Mouse (Mus musculus): ENCODE results near the gene Prpsap2. TPM values are rescaled to one million over a fixed set of nuclear protein-coding genes. Genes with fewer than 3 reads are reported as not detected.
"Not testable (repeated sequence)": the region's sequence is repeated elsewhere in the genome, so short reads cannot be mapped to it uniquely, and the experiment has no call there.

Gene Prpsap2
- 26.3 and 30.3 TPM in 2 replicates for polyA plus RNA-seq (2015; fragmentation: Nextera tagmentation; extraction: Ambion mirVana)

DNA sequence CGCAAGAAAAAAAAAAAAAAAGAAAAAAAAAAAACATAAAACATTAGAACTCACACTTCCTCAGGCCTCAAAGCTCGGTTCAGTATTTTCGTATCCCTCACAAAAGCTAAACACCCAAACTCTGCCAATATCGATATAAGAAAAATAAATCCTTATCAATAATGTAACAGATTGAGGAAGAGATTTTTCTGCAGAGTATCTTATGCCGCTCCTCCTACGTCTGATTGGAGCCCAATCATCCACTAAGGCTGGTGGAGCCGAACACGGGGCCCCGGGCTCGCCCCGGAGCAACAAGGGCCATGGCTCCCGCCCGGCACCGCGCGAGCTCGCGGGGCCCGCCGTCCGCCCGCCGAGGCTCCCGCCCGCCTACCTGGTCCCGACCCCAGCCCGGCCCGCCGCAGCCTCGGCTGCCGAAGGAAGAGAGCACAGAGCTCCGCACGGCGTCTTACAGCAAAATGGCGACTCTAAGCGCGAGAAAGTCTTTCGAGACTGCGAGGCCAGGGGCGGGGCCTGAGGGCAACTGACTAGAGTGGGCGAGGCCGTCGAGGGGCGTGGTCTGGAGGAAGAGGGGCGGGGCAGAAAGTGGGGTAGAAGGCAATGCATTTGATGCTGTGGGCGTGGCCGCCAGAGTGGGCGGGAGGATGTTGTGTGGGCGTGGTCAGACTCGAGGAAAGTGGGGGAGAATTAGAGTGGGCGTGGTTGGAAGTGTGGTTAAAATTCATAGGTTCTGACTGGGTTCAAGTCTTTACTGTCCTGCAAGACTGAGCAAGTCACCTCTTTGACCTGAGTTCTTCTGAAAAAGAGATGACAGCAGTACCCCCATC is at the start of gene Prpsap2:
TSS of gene Prpsap2 (minus strand) at position 505 of the 824 bp plus-strand sequence.
- 0 out of 2 replicates have a peak, but pooled peaks cover 2% of the 10 kb centered on the region for H3K36me3 ChIP-seq
- no peaks in the 10 kb centered on the region for H3K9me3 ChIP-seq

DNA sequence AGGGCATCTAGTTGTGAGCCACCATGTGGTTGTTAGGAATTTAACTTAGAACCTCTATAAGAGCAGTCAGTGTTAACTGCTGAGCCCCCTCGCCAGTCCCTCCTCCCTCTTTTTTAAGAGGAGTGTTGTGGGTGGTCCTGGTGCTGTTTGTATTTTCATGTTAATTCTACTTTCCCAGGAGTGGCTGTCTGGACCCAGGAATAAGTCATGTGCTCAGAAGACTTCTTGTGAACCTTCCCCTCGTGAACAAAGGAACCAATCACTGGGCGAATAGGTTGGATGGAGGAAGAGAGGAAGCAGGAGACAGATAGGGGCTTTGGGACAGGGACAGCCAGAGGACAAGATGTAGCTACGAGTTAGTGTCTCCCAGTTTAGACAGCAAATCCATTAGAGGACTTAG is 47.9 kb upstream of the Prpsap2 start:
- no peak for ATAC-seq (ENCODE audit: insufficient read depth, low FRiP score, low read depth)
- no peak overlapping the region for H3K27ac ChIP-seq
- H3K27me3 ChIP-seq (replicated peaks) = no peaks in the 10 kb centered on the region
- no peak overlapping the region for H3K4me3 ChIP-seq (replicated peaks)
- H3K9ac ChIP-seq = no peak overlapping the region
- no peaks in the 10 kb centered on the region for H3K4me1 ChIP-seq
- H3K36me3 ChIP-seq = peaks cover 16% of the 10 kb centered on the region
- WGBS = 57% methylated on average over 4 of the region's 4 CpGs
- H3K4me2 ChIP-seq = no peak overlapping the region
- H3K9me3 ChIP-seq = no peaks in the 10 kb centered on the region

More for the DNA sequence above, at the start of gene Prpsap2:
- Histone ChIP-seq H3K4me3 (replicated peaks) (peak within 1 kb of the TSS; percentile 68), H3K4me1 (peaks cover 7% of the 10 kb centered on the region; the same call in 1 of the 2 replicates), H3K4me2 (peak within 1 kb of the TSS; percentile 52), H3K27me3 (replicated peaks) (no peaks in the 10 kb centered on the region), H3K9ac (peak within 1 kb of the TSS; percentile 65), H3K27ac (peak within 1 kb of the TSS; percentile 91)
- ATAC-seq (ENCODE audit: insufficient read depth, low FRiP score, low read depth) = peak; percentile 93
- WGBS = under 1% methylated on average over 51 of the region's 51 CpGs

DNA sequence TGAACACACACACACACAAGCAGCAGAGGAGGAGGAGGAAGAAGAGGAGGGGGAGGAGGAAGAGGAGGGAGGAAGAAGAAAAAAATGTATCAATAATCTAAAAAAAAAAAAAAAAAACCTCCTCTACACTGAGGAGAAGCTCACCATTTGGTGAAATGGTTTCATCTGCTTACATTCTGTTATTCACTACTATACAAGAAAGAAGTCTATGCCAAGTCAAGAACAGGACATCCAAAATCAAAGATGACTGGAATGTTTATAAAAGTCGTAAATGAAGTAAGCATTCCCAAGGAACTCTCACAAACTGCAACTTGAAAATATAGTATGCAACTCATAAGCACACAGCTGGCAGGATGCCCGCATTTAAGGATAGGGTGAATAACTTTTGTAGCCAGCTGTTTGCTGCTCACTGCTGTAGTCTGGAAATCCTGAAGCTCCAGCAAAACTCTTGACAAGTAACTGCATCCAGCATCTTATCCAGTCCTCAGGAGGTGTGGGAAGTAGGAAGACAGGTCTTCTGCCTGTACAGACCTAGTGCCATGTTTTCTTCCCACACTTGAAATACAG is 46.7 kb upstream of the Prpsap2 start:
- no peak overlapping the region for H3K4me2 ChIP-seq
- peaks cover 16% of the 10 kb centered on the region for H3K36me3 ChIP-seq
- no peak for ATAC-seq (ENCODE audit: insufficient read depth, low FRiP score, low read depth)
- H3K27me3 ChIP-seq (replicated peaks) = no peaks in the 10 kb centered on the region
- H3K9ac ChIP-seq = no peak overlapping the region
- no peak overlapping the region for H3K27ac ChIP-seq
- H3K9me3 ChIP-seq = no peaks in the 10 kb centered on the region
- no peak overlapping the region for H3K4me3 ChIP-seq (replicated peaks)
- H3K4me1 ChIP-seq = no peaks in the 10 kb centered on the region
- 72% methylated on average over 2 of the region's 2 CpGs for WGBS

DNA sequence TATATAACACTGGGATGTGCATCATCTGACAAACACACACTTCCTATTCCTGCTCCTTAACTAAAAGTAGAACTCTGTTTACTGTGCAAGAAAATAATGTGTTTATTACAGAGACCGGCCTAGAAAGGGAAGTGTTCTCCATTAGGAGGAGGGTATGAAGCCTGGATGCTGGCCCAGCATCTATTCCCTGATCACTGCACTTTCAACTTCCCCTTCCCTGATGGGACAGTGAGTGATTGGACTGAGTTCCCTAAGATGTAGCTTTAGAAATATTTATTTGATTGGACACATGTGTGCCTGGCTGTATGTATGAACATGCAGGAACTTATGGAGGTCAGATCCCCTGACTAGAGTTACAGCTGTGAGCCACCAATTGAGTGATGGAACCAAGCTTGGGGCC is 31.6 kb upstream of the Prpsap2 start:
- 67% methylated on average over 1 of the region's 1 CpGs for WGBS

DNA sequence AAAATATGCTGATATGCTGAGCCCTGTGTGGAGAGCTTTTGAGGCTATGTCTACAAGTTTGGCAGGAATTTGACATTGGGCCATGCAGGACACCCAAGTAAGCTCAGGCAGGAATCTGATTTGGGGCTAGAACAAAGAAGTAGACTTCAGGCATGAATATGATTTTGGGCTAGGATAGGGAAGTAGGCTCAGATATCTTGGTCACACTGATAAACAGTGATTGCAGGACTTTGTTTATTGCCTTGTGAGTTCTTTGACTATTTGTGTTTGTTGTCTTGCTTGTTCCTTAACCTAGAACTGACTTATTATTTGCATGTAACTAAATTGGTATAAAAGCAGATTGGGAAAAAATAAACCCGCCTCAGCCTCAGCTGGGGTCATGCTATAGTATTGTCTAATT is 26.7 kb upstream of the Prpsap2 start:
- no peaks in the 10 kb centered on the region for H3K27me3 ChIP-seq (replicated peaks)
- H3K4me3 ChIP-seq (replicated peaks) = no peak overlapping the region
- H3K4me2 ChIP-seq = no peak overlapping the region
- H3K36me3 ChIP-seq = peaks cover 17% of the 10 kb centered on the region; the same call in 1 of the 2 replicates
- no peak overlapping the region for H3K27ac ChIP-seq
- H3K4me1 ChIP-seq = no peaks in the 10 kb centered on the region
- 97% methylated on average over 1 of the region's 1 CpGs for WGBS
- no peak overlapping the region for H3K9ac ChIP-seq
- no peak for ATAC-seq (ENCODE audit: insufficient read depth, low FRiP score, low read depth)
- H3K9me3 ChIP-seq = no peaks in the 10 kb centered on the region

More for the DNA sequence above, 31.6 kb upstream of the Prpsap2 start:
- Histone ChIP-seq H3K27me3 (replicated peaks) (no peaks in the 10 kb centered on the region), H3K4me3 (replicated peaks) (no peak overlapping the region), H3K36me3 (0 out of 2 replicates have a peak, but pooled peaks cover 6% of the 10 kb centered on the region), H3K9me3 (no peaks in the 10 kb centered on the region), H3K4me1 (no peaks in the 10 kb centered on the region), H3K9ac (no peak overlapping the region), H3K4me2 (no peak overlapping the region), H3K27ac (no peak overlapping the region)
- no peak for ATAC-seq (ENCODE audit: insufficient read depth, low FRiP score, low read depth)

DNA sequence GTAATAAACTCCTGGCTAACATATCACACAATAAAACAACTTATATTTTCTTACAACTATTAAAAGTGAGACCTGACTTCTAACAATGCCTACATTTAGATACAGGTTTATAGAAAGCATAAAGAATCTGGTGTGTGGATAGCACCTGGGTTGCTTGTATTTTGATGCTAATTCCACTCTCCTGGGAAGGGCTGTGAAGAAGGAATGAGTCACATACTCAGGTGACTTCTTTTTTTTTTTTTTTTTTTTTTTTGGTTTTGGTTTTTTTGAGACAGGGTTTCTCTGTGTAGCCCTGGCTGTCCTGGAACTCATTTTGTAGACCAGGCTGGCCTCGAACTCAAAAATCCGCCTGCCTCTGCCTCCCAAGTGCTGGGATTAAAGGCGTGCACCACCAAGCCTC is 20.6 kb upstream of the Prpsap2 start:
- H3K9ac ChIP-seq; H3K4me3 ChIP-seq (replicated peaks); H3K27ac ChIP-seq; ATAC-seq (ENCODE audit: insufficient read depth, low FRiP score, low read depth); H3K9me3 ChIP-seq; H3K4me1 ChIP-seq; H3K4me2 ChIP-seq; H3K27me3 ChIP-seq (replicated peaks): not testable (repeated sequence)
- WGBS = 97% methylated on average over 3 of the region's 3 CpGs
- H3K36me3 ChIP-seq = peaks cover 14% of the 10 kb centered on the region

DNA sequence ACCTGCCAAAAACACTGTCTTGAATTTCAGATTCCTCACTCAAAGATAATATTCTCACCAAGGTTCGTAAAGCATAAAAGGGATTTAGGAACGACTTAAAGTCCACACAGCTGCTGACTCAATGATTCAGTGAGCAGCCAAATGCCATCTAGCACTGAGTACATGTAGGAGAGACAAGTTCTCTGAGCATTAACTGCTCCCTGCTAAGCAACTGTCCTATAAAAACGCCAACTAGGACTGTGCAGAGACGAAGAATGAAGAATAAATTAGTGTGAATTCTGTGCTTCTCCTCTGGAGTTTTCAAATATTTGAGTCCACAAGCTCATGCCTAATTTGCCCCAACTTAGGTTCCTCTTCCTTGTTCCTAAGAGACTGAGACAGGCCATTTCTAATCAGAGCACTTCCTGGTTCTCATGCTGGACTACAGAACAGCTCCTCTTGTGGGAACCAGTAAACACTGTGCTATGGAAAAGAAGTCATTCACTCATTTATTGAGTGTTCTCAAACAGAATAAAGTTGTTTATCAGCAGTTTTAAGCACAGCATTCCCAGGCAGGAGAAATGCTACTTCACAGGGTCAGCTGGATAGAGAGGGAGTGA is 12.8 kb upstream of the Prpsap2 start:
- H3K27ac ChIP-seq = no peak overlapping the region
- no peak for ATAC-seq (ENCODE audit: insufficient read depth, low FRiP score, low read depth)
- no peaks in the 10 kb centered on the region for H3K27me3 ChIP-seq (replicated peaks)
- no peaks in the 10 kb centered on the region for H3K9me3 ChIP-seq
- no peak overlapping the region for H3K9ac ChIP-seq
- H3K4me1 ChIP-seq = no peaks in the 10 kb centered on the region
- no peak overlapping the region for H3K4me2 ChIP-seq
- H3K36me3 ChIP-seq = peaks cover 6% of the 10 kb centered on the region; the same call in 1 of the 2 replicates
- no peak overlapping the region for H3K4me3 ChIP-seq (replicated peaks)
- WGBS = 82% methylated on average over 4 of the region's 4 CpGs

DNA sequence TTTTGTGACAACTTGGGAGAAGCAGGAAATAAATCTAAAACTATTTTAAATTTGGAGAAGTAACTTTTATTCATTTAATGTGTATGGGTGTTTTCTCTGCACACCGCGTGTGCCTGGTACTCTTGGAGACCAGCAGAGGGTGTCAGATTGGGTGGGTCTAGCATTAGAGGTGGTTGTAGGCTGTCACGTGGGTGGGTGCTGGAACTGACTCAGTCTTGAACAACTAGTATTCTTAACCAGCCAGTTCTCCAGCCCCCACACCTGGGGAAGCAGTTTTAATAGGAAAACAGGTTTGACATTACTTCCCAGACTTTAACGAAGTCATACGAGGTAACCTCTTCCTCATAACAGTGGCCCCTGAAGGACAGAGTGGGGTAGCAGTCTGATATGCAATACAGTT is 1.4 kb downstream of the Prpsap2 start:
- Histone ChIP-seq H3K27ac (no peak overlapping the region), H3K27me3 (replicated peaks) (no peaks in the 10 kb centered on the region), H3K9me3 (no peaks in the 10 kb centered on the region), H3K36me3 (0 out of 2 replicates have a peak, but pooled peaks cover 2% of the 10 kb centered on the region), H3K4me2 (peak overlapping the region; percentile 52), H3K9ac (no peak overlapping the region), H3K4me1 (peaks cover 7% of the 10 kb centered on the region; the same call in 1 of the 2 replicates), H3K4me3 (replicated peaks) (peak overlapping the region; percentile 68; the same call in 1 of the 2 replicates)
- WGBS = 69% methylated on average over 5 of the region's 5 CpGs
- ATAC-seq (ENCODE audit: insufficient read depth, low FRiP score, low read depth) = no peak

DNA sequence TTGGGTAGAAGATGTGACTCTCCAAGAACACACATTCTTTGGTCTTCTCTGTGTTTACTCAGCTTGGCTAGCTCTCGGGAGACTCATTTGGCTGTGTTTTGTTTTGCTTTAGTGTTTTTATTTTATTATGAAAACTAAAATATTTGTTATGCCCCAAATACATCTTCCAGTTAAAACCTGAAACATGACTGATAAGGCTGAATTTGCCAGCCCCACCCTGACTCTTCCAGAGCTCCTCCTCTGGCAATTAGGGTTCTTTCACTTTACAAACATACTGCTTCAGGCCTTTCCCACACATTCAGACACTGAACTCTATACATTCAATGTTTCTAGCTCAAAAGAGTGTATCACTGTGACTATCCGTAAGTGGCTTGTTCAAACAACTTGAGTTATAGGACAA is 4.7 kb downstream of the Prpsap2 start:
- H3K9me3 ChIP-seq = no peaks in the 10 kb centered on the region
- H3K4me1 ChIP-seq = peaks cover 7% of the 10 kb centered on the region; the same call in 1 of the 2 replicates
- no peak overlapping the region for H3K4me2 ChIP-seq
- no peak overlapping the region for H3K4me3 ChIP-seq (replicated peaks)
- ATAC-seq (ENCODE audit: insufficient read depth, low FRiP score, low read depth) = no peak
- peaks cover 6% of the 10 kb centered on the region; the same call in 1 of the 2 replicates for H3K36me3 ChIP-seq
- H3K9ac ChIP-seq = no peak overlapping the region
- 73% methylated on average over 2 of the region's 2 CpGs for WGBS
- H3K27me3 ChIP-seq (replicated peaks) = no peaks in the 10 kb centered on the region
- H3K27ac ChIP-seq = no peak overlapping the region

DNA sequence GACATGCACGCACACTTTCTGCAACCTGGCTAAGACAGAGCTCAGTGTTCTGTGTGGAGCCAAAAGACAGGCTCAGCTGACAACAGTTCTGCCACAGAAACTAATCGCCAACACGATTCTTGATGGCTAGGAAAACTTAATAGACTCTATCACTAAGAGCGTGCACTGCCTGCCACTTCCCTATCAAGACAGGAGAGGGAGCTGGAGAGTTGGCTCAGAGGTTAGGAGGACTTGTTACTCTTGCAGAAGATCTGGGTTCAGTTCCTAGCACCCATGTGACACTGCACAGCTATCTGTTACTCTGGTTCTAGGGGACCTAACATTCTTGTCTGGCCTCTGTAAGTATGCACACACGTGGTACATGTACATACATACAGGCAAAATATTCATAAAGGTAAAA is 10.3 kb downstream of the Prpsap2 start:
- no peak overlapping the region for H3K4me3 ChIP-seq (replicated peaks)
- H3K4me1 ChIP-seq = no peaks in the 10 kb centered on the region
- ATAC-seq (ENCODE audit: insufficient read depth, low FRiP score, low read depth) = no peak
- H3K27me3 ChIP-seq (replicated peaks) = no peaks in the 10 kb centered on the region
- WGBS = 84% methylated on average over 5 of the region's 5 CpGs
- H3K36me3 ChIP-seq = peaks cover 14% of the 10 kb centered on the region; the same call in 1 of the 2 replicates
- H3K27ac ChIP-seq = no peak overlapping the region
- H3K9me3 ChIP-seq = no peaks in the 10 kb centered on the region
- no peak overlapping the region for H3K4me2 ChIP-seq
- H3K9ac ChIP-seq = no peak overlapping the region

DNA sequence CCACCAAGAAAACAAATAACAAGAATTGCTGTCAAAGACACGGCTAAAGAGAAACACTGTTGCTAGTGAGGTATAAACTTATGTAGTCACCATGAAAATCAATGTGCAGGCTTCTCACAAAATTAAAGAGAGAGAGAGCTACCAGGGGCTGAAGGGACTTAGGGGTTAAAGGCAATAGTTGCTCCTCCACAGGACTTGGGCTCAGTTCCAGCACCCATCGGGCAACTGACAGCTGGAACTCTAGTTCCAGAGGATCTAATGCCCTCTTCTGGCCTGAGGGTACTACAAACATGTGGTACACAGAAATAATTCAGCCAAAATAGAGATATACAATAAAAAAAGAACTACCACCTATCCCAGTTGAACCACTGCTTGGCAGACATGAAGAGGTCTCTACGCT is 14.7 kb downstream of the Prpsap2 start:
- 67% methylated on average over 3 of the region's 3 CpGs for WGBS

DNA sequence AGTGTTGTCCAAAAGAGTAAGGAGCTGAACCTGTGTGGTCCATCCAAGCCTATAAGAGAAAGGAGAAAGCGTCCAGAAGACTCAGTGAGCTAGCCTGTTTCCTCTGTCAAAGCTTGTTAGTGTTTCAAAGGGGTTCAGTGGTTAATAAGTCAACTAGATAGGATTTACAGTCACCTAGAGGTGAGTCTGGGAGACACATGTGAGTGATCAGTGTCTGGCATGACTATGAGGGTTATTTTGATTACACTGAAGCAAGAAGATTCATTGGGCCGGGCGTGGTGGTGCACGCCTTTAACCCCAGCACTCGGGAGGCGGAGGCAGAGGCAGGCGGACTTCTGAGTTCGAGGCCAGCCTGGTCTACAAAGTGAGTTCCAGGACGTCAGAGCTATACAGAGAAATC is 16.1 kb downstream of the Prpsap2 start:
- Histone ChIP-seq H3K36me3 (peaks cover 13% of the 10 kb centered on the region; the same call in 1 of the 2 replicates), H3K4me2 (no peak overlapping the region), H3K9ac (no peak overlapping the region), H3K4me3 (replicated peaks) (no peak overlapping the region), H3K27me3 (replicated peaks) (no peaks in the 10 kb centered on the region), H3K9me3 (no peaks in the 10 kb centered on the region), H3K4me1 (no peaks in the 10 kb centered on the region), H3K27ac (no peak overlapping the region)
- 89% methylated on average over 9 of the region's 9 CpGs for WGBS
- ATAC-seq (ENCODE audit: insufficient read depth, low FRiP score, low read depth) = no peak

More for the DNA sequence above, 14.7 kb downstream of the Prpsap2 start:
- Histone ChIP-seq H3K36me3 (peaks cover 19% of the 10 kb centered on the region; the same call in 1 of the 2 replicates), H3K4me1 (no peaks in the 10 kb centered on the region), H3K4me3 (replicated peaks) (no peak overlapping the region), H3K9ac (no peak overlapping the region), H3K4me2 (no peak overlapping the region), H3K9me3 (no peaks in the 10 kb centered on the region), H3K27ac (no peak overlapping the region), H3K27me3 (replicated peaks) (no peaks in the 10 kb centered on the region)
- ATAC-seq (ENCODE audit: insufficient read depth, low FRiP score, low read depth) = no peak

Measured in stomach, embryonic 15.5 days (tissue).